In the genomic region with DNA sequence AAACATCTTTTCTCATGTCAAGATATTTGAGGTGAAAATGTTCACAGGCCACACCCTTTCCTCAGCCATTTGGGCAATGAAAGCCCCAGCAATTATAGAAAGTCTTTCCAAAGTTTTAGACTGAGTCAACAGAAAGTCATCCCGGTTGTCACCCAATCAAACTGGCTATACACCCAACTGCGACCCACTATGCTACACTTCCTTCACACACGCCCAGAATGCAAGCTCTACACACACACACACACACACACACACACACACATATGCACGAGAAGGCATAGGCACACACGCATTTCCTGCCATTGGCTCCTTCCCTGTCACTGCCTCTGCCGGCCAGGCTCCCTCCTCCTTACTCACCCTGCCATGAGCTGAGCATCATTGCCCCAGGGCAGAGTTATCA, we compare ENCODE assay signal across 25 mouse cellular contexts.
DNase-seq lines count a peak whose midpoint lies in the region; ATAC-seq lines count a peak whose summit lies in the region.
"Had no signal": no experiment of that assay in that cellular context is flagged by ENCODE, and none has a peak within 500 bp of the region (broad histone marks: within the 10 kb centered on the region; RNA-seq: fewer than 3 reads in every experiment).

No protein-coding gene starts in this region.

- H3K4me1 ChIP-seq in hindbrain, embryonic 10.5 days (replicated peaks), result peaks cover 74% of the 10 kb centered on the region
- peaks cover 29% of the 10 kb centered on the region for H3K4me1 ChIP-seq in hindbrain, embryonic 12.5 days
- peaks cover 97% of the 10 kb centered on the region for H3K4me1 ChIP-seq in megakaryocyte, embryonic 14.5 days

- DNase-seq in hindbrain, embryonic 10.5 days (ENCODE audit: low spot score), result no peak
- DNase-seq in 3T3-L1 (ENCODE audit: low read depth, low spot score), result peak; percentile 65
- peak; percentile 30 for DNase-seq in T-cell, adult 2 months (ENCODE audit: low spot score)
- no peak for DNase-seq in gastrocnemius, postnatal 4 days (ENCODE audit: low spot score in 2 of 2)
- no peak for DNase-seq in embryo, embryonic 10.5 days (ENCODE audit: low spot score)
- no peak for DNase-seq in heart, postnatal 10 days
- DNase-seq: adrenal gland, postnatal 10 days; B cell, adult 2 months; cerebellum, adult 11-12 months; cerebellum, adult 9-10 months; cerebellum, postnatal 36 days; gastrocnemius, adult 2 months; gastrocnemius, postnatal 25 days; heart, adult 2 months; heart, postnatal 4 days; kidney, adult 2 months had no signal

- no peak overlapping the region for H3K4me2 ChIP-seq in hindbrain, embryonic 12.5 days (replicated peaks)
- H3K4me2 ChIP-seq: heart, embryonic 12.5 days; hindbrain, embryonic 14.5 days; intestine, embryonic 15.5 days had no signal

- H3K4me3 ChIP-seq in hindbrain, embryonic 10.5 days, result no peak overlapping the region
- no peak overlapping the region for H3K4me3 ChIP-seq in hindbrain, embryonic 12.5 days
- peak overlapping the region; percentile 51 for H3K4me3 ChIP-seq in megakaryocyte, embryonic 14.5 days (replicated peaks)
- H3K4me3 ChIP-seq: embryonic facial prominence, embryonic 10.5 days; erythroblast, embryonic 14.5 days; forebrain, embryonic 10.5 days; gastrocnemius, adult 2 months; heart, adult 2 months; heart, embryonic 12.5 days; intestine, embryonic 15.5 days had no signal

- H3K36me3 ChIP-seq in hindbrain, embryonic 10.5 days, result no peaks in the 10 kb centered on the region
- H3K36me3 ChIP-seq in hindbrain, embryonic 12.5 days, result no peaks in the 10 kb centered on the region
- peaks cover 58% of the 10 kb centered on the region for H3K36me3 ChIP-seq in megakaryocyte, embryonic 14.5 days (replicated peaks; ENCODE audit: low read length)
- H3K36me3 ChIP-seq: embryonic facial prominence, embryonic 10.5 days; forebrain, embryonic 10.5 days; heart, embryonic 12.5 days; intestine, embryonic 15.5 days had no signal

- WGBS in hindbrain, embryonic 10.5 days, result 81% methylated on average over 6 of the region's 6 CpGs
- WGBS in hindbrain, embryonic 12.5 days, result 73% methylated on average over 6 of the region's 6 CpGs

- no peak for ATAC-seq in hindbrain, embryonic 12.5 days (ENCODE audit: low FRiP score)
- ATAC-seq: forebrain, embryonic 14.5 days had no signal

- intact Hi-C loops in heart, postnatal 10 days (cut with DNase I), result no loop called here

- H3K9me3 ChIP-seq in hindbrain, embryonic 10.5 days, result no peaks in the 10 kb centered on the region
- H3K9me3 ChIP-seq in hindbrain, embryonic 12.5 days (replicated peaks), result no peaks in the 10 kb centered on the region
- H3K9me3 ChIP-seq in megakaryocyte, embryonic 14.5 days, result no peaks in the 10 kb centered on the region
- H3K9me3 ChIP-seq: embryonic facial prominence, embryonic 10.5 days; forebrain, embryonic 10.5 days; heart, embryonic 12.5 days; intestine, embryonic 15.5 days had no signal

- 0 out of 2 replicates have a peak overlapping the region, but pooled peaks have one; percentile 3 for H3K27ac ChIP-seq in hindbrain, embryonic 10.5 days
- H3K27ac ChIP-seq in hindbrain, embryonic 12.5 days, result no peak overlapping the region
- H3K27ac ChIP-seq: embryonic facial prominence, embryonic 10.5 days; forebrain, embryonic 10.5 days; gastrocnemius, adult 2 months; heart, adult 2 months; hindbrain, embryonic 14.5 days; intestine, embryonic 15.5 days had no signal

- peaks cover 12% of the 10 kb centered on the region for H3K27me3 ChIP-seq in hindbrain, embryonic 10.5 days (ENCODE audit: insufficient read depth, poor library complexity, severe bottlenecking)
- peaks cover 1% of the 10 kb centered on the region; the same call in 1 of the 2 replicates for H3K27me3 ChIP-seq in hindbrain, embryonic 12.5 days
- H3K27me3 ChIP-seq in megakaryocyte, embryonic 14.5 days (replicated peaks), result peaks cover 34% of the 10 kb centered on the region
- H3K27me3 ChIP-seq: heart, embryonic 12.5 days; intestine, embryonic 15.5 days had no signal

- no peak overlapping the region for H3K9ac ChIP-seq in hindbrain, embryonic 12.5 days
- H3K9ac ChIP-seq: hindbrain, embryonic 14.5 days; intestine, embryonic 15.5 days had no signal

Comparison
In these comparisons a context has a peak if more than half of its experiments do, and no peak if none do; other contexts are left out.
1. DNase-seq: peak in 3T3-L1 (single experiment) and T-cell, adult 2 months (single experiment); none in hindbrain, embryonic 10.5 days (single experiment), gastrocnemius, postnatal 4 days (0 of 2), embryo, embryonic 10.5 days (single experiment) and heart, postnatal 10 days (0 of 2).